Mouse (Mus musculus) thymus, adult 2 months (tissue): ENCODE measurements at regions not wholly inside any gene's neighbourhood (a gene's known extent, or its start where the extent isn't known, plus 50 kb on each side); places are given as distances from the start of the nearest gene placed in this dataset.

Source experiments
- CTCF ChIP-seq: fragments of 200-500 bp; IDR thresholded peaks from 2 replicates; pipeline ENCODE4 v1.5.1; 2012; ENCODE audit warnings: mild to moderate bottlenecking, control low read depth, low read length, moderate library complexity, borderline replicate concordance; ENCODE audit not compliant: control insufficient read depth, poor library complexity, insufficient read depth; ENCODE audit errors: extremely low read depth
- POLR2A ChIP-seq: fragments of 200-500 bp; IDR thresholded peaks from 2 replicates; pipeline ENCODE4 v1.6.1; 2012; ENCODE audit warnings: mild to moderate bottlenecking, low read length, control low read depth, moderate library complexity; ENCODE audit not compliant: control insufficient read depth, poor library complexity, insufficient read depth; ENCODE audit errors: extremely low read depth

DNA sequence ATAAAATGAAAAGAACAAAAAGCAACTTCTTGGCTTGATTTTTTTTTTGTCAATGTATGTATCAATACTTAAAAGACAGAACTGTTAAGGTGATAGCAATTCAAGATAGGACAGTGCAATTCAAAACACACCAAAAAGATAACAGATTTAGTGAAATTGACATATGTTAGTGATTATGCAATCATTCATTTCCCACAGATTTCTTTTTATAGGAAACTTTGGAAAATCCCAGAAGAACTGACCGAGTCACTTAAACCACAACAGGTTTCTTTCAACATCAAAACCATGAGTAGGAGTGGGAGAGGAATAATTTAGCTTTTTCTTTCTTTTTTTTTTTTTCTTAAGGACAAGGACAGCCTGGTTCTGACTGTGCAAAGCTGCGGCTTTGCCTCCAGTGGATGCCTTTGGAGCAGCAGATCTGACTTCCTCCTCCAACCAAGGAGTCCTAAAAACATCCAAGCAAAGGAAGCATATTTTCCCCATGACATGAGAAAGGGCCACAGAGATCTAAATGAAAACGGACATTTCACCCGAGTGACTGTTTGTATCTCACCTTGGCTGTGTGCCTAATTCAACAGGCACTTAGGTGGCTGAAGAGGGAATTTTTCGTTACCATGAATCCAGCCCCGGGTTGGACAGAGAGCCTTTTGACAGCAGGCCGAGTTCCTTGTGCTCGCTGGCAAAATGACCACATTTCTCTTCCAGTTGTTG, 463.8 kb upstream of the Zeb2 start:
- no peak for TF ChIP-seq POLR2A
- TF ChIP-seq CTCF: no peak
